Mouse (Mus musculus): Measurements from ENCODE around the gene Zfand5. TPM values are rescaled to one million over a fixed set of nuclear protein-coding genes. Genes with fewer than 3 reads are reported as not detected.

Zfand5 gene
- polyA plus RNA-seq, 1 experiment from 2014 or later = 161 TPM

DNA sequence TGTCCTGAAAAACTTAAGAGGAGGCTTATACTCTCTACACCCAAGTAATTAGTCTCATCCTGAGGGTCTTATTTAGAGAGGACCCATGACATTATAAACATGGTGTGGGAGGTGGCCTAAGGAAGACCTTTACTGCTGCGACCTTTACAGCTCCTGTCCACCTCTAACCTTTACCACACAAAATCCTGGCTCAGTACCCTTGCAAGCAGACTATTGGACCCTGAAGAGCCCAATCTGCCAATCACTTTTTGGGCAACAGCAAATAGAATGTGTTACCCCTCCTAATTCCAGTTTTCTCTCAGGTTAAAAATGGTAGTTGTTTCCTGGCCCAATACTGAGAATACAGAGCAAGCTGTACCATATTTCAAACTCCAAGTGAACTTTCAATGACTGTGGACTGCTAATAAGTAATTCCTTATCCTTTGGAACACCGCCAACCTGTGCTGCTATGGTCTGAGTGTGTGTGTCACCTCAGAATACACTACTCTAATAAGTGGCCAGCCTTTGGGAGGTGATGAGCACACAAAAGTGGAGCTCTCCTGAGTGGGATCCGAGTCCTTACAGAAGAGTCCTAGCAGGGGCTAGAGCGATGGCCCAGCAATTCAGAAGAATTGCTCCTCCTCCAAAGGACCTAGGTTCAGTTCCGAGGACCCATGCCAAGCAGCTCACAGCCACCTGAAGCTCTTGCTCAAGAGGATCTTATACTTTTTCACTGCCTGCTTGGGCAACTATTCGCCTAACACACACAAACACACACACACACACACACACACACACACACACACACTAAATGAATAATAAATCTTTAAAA is 58.4 kb downstream of the Zfand5 start:
- no peak overlapping the region for H3K4me3 ChIP-seq (replicated peaks)
- ATAC-seq = no peak
- 0 out of 2 replicates have a peak, but pooled peaks cover 5% of the 10 kb centered on the region for H3K9me3 ChIP-seq
- no peaks in the 10 kb centered on the region for H3K27me3 ChIP-seq
- 92% methylated on average over 6 of the region's 6 CpGs for WGBS
- H3K4me2 ChIP-seq (replicated peaks) = no peak overlapping the region
- H3K27ac ChIP-seq = no peak overlapping the region
- no peak overlapping the region for H3K9ac ChIP-seq (replicated peaks)
- no peaks in the 10 kb centered on the region for H3K4me1 ChIP-seq (replicated peaks)
- no peaks in the 10 kb centered on the region for H3K36me3 ChIP-seq

DNA sequence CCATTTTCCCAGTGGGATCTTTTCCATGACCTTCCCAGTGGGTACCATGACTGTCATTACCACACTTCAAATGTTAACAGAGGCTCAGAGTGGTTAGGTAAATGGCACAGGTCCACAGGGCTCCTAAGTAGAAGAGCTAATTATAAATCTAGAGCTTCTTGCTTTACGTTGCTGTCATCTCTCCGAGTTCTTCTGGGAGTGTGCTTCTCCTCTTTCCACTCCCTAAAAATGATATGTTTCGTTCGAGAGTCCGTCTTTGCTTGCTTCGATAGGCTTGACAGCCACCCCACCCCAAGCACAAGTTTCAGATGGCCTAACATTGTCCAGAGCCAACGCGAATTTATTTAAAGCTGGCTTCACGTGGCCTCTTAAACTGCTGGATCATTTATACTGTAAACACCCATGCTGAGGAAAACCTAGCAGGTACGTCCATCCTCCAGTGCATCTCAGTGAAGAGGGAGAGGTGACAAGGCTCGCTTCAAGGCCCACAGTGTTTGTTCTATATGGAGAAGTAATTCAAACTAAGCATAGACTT is 59.6 kb downstream of the Zfand5 start:
- Histone ChIP-seq H3K4me1 (replicated peaks) (no peaks in the 10 kb centered on the region), H3K4me3 (replicated peaks) (no peak overlapping the region), H3K36me3 (no peaks in the 10 kb centered on the region), H3K4me2 (replicated peaks) (no peak overlapping the region), H3K27ac (no peak overlapping the region), H3K9ac (replicated peaks) (no peak overlapping the region), H3K27me3 (no peaks in the 10 kb centered on the region), H3K9me3 (0 out of 2 replicates have a peak, but pooled peaks cover 5% of the 10 kb centered on the region)
- ATAC-seq = no peak
- 92% methylated on average over 11 of the region's 11 CpGs for WGBS

Other genes with a start within 250 kb of the Zfand5 start
- gene Gda, start 201.2 kb downstream of the Zfand5 start, polyA plus RNA-seq (2015; fragmentation: Nextera tagmentation; extraction: Ambion mirVana) = 0.08 and 0.15 TPM in 2 replicates